Mouse (Mus musculus) inflammation-experienced regulatory T-cells, adult 16 weeks (primary cell): Measurements from ENCODE around the gene Cst10. TPM values are rescaled to one million over a fixed set of nuclear protein-coding genes. Genes with fewer than 3 reads are reported as not detected.

Experiments used
- polyA plus RNA-seq: library from polyadenylated mRNA; unstranded; fragments of 100-300 nt; shearing (Covaris generic); gene quantifications from one replicate; pipeline ENCODE4 v1.2.1, GENCODE M21; 2017

Gene Cst10
- polyA plus RNA-seq: not detected

GRCm38 (mm10) chr2:149404757-149405156, at the start of gene Cst10:
Cst10 (plus strand) TSS chr2:149405057.

